Mouse (Mus musculus) adrenal gland (tissue): ENCODE measurements around the gene Jrkl.

ENCODE experiments used
- intact Hi-C: fragments of 180-260 bp; cut with DNase I; formaldehyde crosslinking; loops from one replicate; pipeline ENCODE4 v1.15.1; 2025
- long read RNA-seq, 2 experiments: library from polyadenylated mRNA; unstranded; transcript quantifications; one replicate each; pipeline ENCODE4 v2.0.0; 2020; ENCODE audit warnings: borderline replicate concordance in 1 of 2; ENCODE audit not compliant: insufficient replicate concordance in 1 of 2

Gene Jrkl
- long read RNA-seq, experiment 1, partial matches to known transcripts, result 0 of 1 reads
- long read RNA-seq, experiment 1, other reads (novel, unspliced or antisense), result 0 of 1 reads
- long read RNA-seq, experiment 2, partial matches to known transcripts, result 0 of 1 reads
- long read RNA-seq, experiment 2, other reads (novel, unspliced or antisense), result 0 of 1 reads

DNA sequence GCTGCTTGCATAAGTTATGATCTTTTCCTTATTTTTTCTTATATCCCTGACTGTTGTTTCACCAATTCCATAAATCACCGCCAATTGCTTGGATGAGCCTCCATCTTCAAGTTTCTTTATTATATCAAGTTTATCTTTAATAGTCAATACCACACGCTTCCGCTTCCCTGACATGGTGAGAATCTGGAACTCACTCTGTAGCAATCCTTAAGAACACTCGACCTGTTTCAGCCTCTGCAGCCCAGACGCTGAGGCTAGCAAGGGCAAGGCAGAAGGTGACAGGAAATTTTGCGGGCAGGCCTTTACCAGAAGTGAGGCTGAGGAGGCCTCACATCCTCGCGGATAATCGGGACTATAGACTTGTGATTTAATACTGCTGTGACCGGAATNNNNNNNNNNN, at the start of gene Jrkl:
Jrkl (minus strand) TSS at position 349 of the 400 bp plus-strand sequence.
- intact Hi-C loops, result no loop called here

DNA sequence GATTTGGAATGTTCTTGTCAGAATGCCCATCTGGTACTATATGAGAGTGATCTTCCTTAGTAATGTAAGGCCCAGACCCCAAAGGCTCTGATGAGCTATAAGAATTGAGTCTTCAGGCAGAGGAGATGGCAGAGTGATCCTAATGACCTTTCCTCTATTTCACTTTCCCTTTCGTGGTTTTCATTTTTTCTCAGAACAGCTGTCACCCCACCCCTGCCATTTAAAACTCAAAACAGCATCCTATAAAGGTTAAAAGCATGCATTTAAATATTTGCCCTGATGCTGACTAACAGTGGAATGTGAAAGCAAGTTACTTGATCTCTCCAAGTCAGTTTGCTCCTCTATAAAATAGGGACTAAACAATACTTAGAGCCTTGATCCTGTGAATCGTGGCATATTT, 41.9 kb upstream of the Jrkl start:
- intact Hi-C loops, result no loop called here

DNA sequence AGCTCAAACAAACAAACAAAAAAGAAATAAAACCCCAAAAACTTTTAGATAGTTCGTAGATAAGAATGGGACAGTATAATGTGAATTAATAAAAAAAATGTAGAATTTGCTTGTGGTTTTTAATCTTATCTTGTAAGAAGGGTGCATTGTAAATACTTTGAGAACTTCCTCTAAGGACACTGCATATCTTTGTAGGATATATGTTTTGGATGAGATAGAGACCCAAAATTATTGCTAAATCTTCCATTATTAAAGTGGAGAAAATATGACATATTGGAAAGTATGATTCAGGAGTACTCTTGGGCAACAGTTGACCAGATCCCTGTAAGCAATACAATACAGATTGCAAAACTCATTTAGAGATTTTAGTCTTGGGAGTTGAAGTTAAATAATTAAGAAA, 27.6 kb upstream of the Jrkl start:
- intact Hi-C loops, result no loop called here

DNA sequence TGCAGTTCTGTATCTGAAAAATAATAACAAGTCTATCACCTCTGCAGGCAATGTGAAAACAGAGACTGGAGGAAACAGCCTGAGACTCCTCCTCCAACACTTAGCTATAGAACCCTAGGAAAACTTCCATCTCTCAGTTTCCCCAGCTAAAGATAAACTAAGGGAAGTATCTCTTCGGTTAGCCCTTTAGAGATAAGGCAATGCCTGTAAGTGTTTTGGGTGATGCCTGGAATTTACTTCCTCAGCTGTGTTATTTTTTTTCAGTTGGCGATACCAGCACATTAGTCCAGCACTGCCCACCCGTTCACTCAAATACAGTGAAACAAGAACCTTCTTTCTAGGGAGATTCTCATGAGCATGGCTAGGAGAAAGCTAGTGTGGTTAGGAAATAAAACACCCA, 15.4 kb upstream of the Jrkl start:
- intact Hi-C loops, result no loop called here

DNA sequence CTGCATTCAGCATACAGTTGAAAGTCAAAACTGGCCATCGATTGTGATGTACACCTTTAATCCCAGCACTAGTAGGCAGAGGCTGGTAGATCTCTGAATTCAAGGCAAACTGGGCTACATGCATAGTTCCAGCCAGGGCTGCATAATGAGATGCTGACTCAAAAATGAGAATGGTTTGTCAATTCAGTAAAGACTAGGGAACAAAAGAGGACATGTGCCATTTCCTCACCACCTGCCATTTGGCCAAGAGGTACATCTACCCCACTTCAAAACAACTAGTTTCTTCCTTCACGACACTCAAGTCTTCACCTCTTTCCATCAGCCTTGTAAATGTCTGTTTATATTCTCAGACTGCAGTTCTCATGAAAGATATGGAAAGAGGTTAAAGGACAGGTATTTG, 12.5 kb upstream of the Jrkl start:
- intact Hi-C loops, result no loop called here

DNA sequence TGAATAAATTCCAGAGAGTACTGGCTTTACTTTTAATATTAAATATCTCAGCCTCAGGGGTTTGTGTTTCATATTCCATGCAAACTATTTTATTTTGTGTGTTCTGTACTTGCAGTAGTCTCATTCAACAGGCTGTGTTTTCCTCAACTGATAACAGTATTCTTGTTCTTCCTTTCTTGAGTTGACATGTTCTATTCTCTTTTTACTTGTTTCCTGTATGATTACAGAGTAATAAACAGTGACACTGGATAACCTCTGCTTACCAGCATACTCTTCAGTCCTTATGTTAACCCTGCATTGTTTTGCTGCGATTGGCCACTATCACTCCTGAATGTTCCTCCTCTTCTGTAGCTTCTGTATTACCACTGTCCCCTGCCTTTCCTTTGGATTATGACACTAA, 11.1 kb upstream of the Jrkl start:
- intact Hi-C loops, result no loop called here

DNA sequence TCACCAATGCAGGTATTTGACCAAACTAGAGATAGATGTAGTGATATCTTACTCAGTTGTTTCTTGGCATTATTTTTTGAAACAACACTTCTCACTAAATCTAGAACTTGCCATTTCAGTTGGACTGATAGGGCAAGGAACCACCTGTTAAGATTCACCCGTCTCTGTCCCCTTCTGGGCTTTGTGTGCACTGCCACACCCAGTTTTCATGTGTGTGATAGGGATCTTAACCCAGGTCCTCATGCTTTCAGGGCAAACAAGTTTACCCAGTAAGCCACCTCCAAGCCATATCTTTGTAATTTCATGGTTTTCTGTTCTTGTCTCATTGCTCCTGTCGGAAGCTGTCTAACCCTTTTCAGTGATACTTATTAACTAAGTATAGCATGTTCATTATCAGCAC, 5.6 kb upstream of the Jrkl start:
- intact Hi-C loops, result no loop called here

DNA sequence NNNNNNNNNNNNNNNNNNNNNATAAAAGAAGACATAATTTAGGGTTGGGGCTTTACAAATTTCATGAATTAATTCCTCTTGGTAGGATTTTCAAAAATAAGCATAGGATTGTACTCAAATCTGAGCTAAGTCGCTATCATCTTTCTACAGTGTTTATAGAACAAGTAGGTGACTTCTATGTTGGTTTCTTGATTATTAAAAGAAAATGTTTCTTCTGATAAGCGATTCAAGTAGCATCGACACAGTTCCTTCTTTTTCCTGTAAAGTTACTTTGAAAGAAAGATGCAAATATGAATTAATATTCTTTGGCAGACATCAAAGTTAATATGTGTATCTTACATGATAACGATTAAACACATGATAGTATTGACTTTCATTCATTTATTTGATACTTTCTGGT, 2.5 kb upstream of the Jrkl start:
- intact Hi-C loops, result no loop called here

DNA sequence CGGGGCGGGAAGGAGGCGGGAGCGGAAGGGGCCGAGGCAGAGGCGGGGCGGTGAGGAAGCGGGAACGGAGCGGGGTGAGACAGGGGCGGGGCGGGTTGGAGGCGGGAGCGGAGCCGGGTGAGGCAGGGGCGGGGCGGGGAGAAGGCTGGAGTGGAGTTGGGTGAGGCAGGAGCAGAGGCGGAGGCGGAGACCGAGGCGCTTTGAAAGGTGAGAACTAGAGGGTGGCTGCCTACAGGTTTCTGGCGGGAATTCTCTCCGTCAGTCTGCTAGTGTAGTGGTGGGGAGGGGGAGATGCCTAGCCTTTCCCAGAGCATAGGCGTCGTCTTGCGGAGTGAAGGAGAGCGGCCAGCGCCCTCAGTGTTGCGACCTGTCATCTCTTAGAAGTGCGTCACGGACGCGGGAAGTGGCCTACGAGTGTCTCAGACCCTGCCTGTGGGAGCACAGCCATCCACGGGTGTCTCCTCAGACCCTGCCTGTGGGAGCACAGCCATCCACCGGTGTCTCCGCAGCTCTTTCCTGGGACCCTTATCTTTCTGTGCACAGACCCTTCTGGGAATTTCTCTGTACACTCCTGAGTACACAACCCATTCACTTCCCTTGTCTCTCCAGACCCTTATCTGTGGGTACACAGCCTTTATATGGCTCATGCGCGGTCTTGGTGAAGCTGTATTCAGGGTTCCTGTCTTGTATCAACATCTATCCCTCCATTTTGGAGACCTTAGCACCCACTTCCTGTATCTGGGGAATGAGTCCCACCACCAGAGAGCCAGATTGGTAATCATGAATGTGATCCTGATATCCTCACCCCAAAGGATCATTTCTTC, 1.4 kb upstream of the Jrkl start, which contains the start of gene Ccdc82:
Ccdc82 (plus strand) TSS at position 141 of the 824 bp plus-strand sequence.
- intact Hi-C loops, result no loop called here

DNA sequence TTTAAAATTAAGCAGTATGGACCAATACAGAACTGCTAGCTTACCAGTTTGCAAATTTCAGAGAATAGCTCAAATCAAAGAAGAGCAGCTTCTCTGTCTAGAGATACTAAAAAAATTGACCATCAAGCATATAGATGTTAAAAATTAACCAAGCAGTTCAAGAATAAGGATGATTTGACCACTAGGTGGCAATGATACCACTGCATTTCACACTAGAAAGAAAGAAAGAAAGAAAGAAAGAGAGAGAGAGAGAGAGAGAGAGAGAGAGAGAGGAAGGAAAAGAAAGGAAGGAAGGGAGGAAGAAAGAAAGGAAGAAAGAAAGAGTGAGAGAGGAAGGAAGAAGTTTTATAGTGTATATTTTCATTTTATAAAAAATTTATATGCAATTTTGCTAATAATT, 3.3 kb downstream of the Jrkl start:
- intact Hi-C loops, result no loop called here

DNA sequence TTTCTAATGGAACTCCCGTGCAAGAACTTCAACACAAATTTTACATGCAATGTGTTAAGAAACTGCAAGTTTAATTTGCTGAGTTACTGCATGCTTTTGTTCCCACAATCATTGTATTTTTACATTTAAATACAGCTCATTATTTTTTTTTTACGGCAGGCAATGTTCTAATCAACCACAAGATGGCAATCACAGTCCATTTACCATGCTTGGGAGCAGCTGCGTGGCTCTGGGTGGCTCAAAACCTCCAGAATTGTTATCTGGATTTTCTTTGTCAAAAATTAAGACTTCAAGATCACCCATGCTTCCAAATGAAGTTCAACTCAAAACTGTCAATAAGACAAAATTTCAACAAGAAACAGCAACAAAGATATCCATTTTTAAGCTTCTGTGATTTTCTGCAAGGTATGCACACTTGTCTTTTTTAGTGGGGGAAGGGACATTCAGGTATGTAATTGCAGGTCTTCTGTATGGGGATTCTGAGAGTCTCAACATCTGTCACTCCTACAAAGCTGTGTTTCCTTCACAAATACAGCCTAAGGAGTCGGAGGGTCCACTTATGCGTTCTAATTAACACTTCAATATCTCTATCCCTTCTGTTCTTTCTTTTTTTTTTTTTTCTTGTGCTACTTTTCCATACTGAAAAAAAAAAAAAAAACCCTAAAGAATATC, 13.9 kb downstream of the Jrkl start:
- intact Hi-C loops, result loop anchor here (1.0 to 10.0 kb wide), 3 partner anchors 421 to 593 kb away; partner anchors contain the start of genes Cep57 and Fam76b

DNA sequence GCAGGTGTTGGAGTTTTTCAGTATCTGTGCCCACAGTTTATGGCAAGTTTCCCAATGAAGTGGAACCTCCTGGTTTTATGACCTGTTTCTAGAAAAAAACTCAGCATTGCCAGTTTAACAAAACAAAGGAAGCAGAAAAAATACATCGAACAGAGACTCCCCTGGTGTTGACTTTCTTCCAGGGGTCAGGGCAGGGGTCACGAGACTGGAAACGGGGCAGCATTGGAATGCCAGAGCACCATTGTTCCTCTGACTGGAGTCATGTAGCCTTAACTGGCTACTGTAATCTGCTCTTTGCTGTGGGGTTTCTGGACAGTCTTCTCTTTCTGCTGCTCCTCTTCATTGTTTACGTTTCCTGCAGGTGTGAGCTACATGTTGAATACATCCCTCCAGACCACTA, 15.1 kb downstream of the Jrkl start:
- intact Hi-C loops, result loop anchor here (10.0 kb wide), 1 partner anchor 594 kb away; the partner anchor contains the start of genes Cep57 and Fam76b

DNA sequence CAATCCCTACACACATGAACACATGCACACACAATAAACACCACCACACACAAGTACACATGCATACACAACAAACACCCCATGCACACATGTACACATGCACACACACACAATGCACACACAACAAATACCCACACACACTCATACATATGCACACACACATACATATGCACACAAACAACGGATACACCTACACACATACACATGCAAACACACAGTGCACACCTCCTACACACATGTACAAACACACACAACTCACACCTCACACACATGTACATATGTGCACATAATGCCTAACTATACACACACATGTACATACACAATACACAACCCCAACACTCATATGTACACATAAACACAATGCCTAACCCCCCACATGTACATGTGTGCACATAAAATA, 19.8 kb downstream of the Jrkl start:
- intact Hi-C loops, result no loop called here

DNA sequence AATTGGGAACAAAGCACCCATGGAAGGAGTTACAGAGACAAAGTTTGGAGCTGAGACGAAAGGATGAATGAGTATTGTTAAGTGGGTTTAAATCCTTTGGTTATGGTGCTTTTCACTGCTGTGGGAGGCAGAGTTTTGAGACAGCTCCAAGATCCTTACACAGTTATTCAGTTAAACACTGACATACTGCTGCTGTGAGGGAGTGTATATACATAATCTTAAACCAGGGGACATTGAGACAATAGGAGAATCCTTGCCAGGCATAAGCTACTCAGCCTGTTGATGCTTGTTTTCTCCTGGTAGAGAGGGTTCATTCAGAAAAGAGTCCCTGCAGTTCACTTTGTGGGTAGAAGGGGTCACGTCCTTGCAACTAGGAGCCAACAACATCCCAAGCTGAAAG, 39.3 kb downstream of the Jrkl start:
- intact Hi-C loops, result no loop called here

DNA sequence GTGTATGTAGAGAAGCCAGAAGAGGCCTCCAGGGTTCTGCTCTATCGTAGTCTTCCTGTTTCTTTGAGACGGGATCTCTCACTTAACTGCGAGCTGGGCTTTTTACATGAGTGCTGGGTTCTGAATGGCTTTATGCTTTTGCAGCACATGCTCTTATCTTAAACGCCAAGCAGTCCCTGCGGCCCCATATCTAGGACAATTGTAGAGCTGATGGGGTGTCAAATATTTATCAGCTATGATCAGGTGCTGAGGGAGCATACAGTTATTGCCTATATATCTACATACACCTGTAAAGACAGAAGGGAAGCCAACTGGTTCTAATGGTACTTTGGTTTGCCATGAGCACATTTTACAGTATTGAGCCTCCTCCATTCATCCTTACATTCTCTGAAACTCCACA, 41.9 kb downstream of the Jrkl start:
- intact Hi-C loops, result no loop called here

DNA sequence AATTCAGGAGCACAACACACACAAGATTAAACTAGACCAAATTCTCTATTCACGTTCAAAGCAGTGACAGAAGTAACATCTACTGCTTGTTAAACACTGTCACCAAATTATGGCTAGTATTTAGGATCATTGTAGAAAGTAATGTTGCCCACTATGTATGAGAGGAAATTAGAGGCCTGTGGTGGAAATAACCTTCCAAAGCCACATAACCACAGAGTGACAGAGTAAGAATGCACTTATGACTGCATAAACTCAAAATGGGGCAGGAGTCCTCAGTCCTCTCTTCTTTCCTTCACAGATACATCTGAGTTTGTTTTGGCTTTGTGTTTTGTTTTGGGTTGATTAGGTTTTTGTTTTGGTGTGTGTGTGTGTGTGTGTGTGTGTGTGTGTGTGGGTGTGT, 42.5 kb downstream of the Jrkl start:
- intact Hi-C loops, result no loop called here

DNA sequence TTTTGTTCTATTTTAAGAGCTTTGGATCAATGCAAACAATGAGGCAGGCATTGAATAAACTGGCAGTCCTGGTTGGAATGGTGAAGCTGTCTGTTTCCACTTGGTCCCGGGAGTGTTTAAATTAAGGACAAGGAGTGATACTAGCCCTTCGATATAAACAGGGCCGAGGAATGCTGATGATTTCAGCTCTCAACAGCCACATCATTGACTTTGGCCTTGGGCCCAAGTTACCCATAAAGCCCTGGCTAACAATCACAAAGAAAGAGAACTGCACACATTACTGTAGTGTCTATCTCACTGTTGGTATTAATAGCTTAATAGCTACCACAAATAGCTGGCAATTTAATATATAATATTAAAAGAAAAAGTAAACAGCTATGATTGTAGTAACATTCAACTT, 45.5 kb downstream of the Jrkl start:
- intact Hi-C loops, result no loop called here

DNA sequence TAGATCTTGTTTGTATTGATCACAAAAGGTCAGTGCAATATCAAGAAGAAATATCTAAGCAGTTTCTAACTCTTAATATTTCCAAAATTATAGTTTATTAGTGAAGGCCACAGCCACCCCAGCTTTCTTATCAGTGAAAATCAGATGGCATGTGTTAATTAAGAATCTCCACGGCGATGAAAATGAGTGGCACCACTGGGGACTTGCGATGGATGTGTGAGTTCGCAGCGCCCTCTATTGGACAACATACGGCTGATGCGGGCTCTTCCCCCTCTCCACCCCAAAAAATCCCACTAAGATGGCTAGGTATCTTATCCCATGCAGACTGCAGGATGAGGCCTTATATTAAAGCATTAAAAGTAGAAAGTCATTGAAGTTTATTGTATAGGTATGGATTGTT, 49.9 kb downstream of the Jrkl start:
- intact Hi-C loops, result no loop called here

DNA sequence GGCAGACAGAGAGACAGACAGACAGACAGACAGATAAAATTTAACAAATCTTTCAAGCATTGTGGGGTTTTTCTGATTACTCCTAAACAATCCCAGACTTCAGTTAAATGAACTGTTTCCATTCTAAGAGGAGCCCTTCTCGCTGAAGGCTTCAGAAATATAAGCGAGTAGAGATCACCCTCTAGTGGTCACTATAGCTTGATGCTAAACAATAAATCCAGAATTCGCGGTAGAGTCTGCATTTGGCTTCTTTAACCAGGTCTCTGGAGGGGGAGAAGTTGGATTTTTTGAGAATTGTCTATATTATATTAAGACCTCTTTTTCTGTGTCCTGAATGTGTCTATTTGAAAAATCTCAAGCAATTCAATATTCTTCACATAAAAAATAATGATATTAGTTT, 50.4 kb downstream of the Jrkl start:
- intact Hi-C loops, result no loop called here

DNA sequence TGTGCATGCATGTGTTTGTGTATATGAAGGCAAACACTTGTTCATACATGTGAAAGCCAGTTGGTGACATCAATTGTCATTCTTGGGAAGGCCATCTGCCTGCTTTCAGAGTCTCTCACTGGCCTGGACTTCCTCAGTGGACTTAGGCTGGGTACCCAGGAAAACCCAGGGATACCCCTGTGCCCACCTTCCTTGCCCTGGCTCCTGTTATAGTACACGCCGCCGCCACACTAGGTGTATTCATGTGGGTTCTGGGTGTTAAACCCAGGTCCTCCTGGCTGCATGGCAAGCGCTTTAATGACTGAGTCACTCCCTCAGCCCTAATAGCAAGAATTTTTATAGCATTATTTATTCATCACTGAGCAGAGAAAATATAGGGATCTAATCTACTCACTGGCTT, 51.0 kb downstream of the Jrkl start:
- intact Hi-C loops, result no loop called here
